Mouse (Mus musculus) heart, adult 11 months (tissue): Measurements from ENCODE around the gene Rnf130.
"Not testable (repeated sequence)": the region's sequence is repeated elsewhere in the genome, so short reads cannot be mapped to it uniquely, and the experiment has no call there.

Experiments
- DNase-seq: peaks from one replicate; pipeline ENCODE4 v3.0.0; 2022

Gene Rnf130

DNA sequence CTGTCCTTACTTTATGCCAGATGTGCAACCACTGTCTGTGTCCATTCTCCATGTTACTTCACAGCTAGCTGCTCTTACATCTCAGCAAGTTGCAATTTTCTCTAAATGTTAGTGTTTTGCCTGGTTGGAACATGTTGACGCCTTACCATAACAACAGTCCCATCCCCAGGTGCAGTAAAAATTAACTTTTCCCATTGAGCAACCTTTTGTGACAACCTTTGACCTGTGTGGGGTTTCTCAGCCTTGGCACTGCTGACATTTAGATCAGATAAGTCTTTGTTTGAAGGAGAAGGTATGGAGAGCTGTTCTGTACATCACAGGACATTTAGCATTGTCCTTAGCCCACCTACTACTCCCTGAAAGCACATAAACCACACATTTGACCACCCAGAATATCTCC lies 64.7 kb downstream of the Rnf130 start:
- peak; percentile 18 for DNase-seq

- peak; percentile 76 for DNase-seq
Measured at GRCm38 (mm10) chr11:50090982-50091675, 66.0 kb downstream of the Rnf130 start.

DNA sequence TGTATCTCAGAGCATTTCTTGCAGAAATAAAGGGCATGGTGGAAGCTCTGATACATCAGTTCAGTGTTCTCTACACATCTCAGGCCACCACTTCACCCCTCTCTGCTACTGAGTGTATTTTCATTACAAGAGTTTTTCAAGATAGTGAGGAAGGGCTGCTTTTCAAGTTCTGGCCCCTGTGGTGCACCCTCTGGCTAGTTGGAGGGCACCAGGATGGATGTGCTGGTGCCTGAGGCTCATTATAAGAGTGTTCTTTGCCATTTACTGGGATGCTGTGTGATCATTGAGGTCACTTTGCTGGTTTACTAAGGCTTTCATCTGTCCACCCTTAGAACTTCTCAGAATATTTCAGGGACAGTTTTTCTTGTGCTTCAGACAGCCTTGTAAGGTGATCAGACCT lies 66.5 kb downstream of the Rnf130 start:
- DNase-seq: peak; percentile 66

DNA sequence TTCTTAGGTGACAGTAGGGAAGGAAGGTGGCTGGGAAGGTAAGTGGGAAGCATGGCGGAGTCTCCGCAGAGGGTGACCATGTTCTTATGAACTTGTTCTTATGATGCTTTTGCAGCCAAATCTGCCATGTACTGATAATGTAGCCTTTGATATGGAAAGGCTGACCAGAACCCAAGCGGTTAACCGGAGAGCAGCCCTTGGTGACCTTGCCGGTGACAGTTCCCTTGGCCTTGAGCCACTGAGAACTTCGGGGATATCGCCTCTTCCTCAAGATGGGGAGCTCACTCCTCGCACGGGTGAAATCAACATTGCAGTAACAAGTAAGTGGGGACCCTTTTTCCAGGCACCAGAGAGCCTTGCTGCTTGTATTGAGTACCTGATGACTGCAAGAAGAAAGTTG lies 70.5 kb downstream of the Rnf130 start:
- peak; percentile 66 for DNase-seq

GRCm38 (mm10) chr11:50097091-50097490 lies 71.9 kb downstream of the Rnf130 start:
- peak; percentile 69 for DNase-seq

DNA sequence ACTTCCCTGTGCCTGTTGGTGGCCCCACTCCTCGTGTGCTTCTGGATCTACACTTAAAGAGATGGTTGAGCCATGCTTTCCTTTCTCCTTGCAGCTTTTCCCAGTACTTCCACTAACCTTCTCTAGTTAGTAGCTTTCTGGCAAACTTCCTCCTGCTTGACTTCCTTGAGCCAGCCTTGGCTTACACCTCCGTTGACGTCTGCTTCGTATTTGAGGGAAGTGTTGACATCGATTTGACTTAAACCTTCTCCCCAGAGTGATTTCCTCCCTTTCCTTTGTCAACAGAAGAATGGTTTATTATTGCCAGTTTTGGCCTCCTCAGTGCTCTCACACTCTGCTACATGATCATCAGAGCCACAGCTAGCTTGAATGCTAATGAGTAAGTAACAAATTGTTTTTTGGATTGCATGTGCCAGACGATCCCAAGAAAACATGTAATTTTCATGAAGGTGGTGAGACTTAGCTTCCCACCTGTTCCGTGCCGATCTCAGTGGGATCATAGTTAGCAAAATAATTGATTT lies 73.9 kb downstream of the Rnf130 start:
- DNase-seq: peak; percentile 91

GRCm38 (mm10) chr11:50099692-50100091 lies 74.5 kb downstream of the Rnf130 start:
- peak; percentile 82 for DNase-seq

DNA sequence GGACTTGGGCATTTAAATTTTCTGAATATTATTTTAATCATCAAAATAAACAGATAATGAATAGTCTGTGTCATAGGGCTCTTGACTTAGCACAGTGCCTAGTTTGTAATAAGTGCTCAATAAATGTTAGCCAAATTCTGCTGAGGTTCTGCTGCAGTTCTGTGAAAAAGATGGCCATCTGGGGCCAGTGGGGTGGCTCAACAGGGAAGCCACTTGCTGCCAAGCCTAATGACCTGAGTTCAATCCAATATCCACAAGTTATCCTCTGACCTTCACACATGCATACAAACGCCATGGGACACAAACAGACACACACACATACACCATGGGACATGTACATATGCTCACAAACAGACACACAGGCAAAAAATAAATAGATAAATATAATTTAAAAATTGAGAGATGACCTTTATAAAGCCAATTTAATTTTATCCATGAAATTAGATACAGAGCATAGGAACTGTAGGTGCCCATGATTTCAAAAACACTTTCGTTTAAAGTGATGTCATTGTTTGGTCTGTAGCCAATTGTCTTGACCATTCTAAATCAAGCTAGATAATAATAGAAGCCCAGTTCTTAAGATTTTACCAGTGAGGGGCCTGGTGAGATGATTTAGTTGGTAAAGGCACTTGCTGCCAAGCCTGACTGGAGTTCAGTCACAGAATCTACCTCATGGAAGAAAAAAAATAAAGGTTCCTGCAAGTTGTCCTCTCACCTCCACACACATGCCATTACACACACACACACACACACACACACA lies 75.6 kb downstream of the Rnf130 start:
- DNase-seq: peak; percentile 51

DNA sequence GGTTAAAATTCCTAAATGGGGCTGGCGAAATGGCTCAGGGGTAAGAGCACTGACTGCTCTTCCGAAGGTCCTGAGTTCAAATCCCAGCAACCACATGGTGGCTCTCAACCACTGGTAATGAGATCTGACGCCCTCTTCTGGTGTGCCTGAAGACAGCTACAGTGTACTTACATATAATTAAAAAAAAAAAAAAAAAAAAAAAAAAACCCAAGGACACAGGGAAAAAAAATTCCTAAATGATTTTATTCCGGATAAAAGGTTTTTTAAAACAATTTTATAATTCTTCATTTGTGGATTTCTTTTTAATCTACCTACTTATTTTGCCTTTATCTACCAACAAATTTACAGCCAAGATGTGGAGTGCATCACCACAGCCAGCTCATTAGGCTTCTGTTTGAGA lies 76.8 kb downstream of the Rnf130 start:
- DNase-seq: not testable (repeated sequence)

DNA sequence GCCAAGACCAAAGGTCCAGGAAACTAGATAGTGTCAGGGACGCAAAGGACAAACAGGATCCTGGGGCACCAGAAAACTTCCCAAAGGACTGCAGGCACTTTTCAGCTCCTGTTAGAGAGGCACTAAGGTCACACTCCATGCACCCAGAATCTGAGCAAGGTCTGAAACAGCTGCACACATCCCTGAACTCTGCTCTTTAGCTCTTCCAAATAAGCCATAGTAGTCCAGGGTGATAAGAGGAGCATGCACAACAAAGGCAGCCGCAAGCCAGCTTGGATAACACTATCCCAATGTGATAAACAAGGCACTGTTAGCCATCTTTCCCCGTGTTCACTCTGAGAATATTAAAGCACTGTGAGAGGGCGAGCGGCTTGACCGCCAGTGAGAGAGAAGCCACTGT lies 78.9 kb downstream of the Rnf130 start:
- peak; percentile 70 for DNase-seq

DNA sequence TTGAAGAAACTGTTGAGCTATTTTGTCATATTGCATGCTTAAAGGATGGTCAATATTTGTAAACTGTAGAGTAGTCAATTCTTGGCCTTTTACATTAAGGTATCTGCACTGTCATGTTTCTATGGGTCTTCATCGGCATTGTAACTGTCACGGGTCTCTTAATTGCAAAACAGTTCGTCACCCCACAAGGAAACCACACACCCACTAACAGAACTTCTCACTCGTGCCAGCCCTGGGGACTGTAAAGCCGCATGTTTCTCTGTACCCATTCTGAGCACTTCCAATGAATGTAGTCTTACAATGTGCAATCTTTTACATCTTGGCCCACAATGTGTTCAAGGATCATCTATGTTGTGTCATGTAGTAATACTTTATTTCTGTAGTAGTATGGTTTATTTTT lies 80.1 kb downstream of the Rnf130 start:
- DNase-seq: peak; percentile 55

DNA sequence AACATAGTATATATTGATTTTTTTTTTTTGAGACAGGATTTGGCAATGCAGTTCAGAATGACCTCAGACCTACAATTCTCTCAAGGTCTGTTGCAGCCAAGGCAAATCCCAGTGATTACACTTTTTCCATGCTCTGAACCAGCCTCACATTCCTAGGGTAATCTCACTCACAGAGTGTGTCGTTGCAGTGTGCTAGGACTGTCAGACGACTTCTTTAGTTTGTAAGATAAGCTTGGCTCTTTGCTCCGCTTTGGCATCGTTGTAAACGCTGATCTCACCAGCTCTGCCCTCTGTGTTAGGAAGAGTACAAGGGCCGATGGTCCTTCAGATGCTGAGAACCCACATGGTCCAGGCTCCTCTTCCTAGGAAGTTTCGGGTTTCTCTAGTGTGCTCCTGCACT lies 80.9 kb downstream of the Rnf130 start:
- DNase-seq: no peak

- DNase-seq: peak; percentile 96
Measured at GRCm38 (mm10) chr11:50108823-50109244, 83.7 kb downstream of the Rnf130 start.

- peak; percentile 95 for DNase-seq
Measured at GRCm38 (mm10) chr11:50114329-50114728, 89.2 kb downstream of the Rnf130 start.

- no peak for DNase-seq
Measured at GRCm38 (mm10) chr11:50122631-50123081, 97.5 kb downstream of the Rnf130 start.

- DNase-seq: no peak
Measured at GRCm38 (mm10) chr11:50127781-50128180, 102.6 kb downstream of the Rnf130 start.

GRCm38 (mm10) chr11:50130811-50131766 lies 105.9 kb downstream of the Rnf130 start, which contains the start of gene Tbc1d9b:
TSS of gene Tbc1d9b (plus strand) at chr11:50131396.
- DNase-seq: peak; percentile 99

GRCm38 (mm10) chr11:50131801-50132201 lies 106.7 kb downstream of the Rnf130 start:
- DNase-seq: peak; percentile 92

DNA sequence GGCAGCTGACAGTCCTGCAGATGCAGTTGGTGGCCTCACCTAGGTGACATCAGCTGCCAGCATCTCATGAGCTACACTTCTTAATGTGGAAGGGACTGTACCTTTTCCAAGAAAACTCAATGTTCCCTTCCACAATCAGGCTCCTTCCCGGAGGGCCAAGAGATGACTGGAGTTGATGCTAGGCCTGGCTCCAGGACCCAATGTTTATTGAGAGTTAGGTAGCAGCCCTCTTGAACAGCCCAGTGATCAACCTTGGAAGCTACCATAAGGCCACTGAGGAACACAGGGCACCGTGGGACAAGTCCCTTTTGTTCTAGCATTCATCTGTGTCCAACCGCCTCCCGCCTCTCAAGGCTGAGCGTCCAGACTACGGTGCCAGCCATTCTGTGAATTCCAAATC lies 107.1 kb downstream of the Rnf130 start:
- no peak for DNase-seq

- peak; percentile 92 for DNase-seq
Measured at GRCm38 (mm10) chr11:50134136-50134859, 109.2 kb downstream of the Rnf130 start.

DNA sequence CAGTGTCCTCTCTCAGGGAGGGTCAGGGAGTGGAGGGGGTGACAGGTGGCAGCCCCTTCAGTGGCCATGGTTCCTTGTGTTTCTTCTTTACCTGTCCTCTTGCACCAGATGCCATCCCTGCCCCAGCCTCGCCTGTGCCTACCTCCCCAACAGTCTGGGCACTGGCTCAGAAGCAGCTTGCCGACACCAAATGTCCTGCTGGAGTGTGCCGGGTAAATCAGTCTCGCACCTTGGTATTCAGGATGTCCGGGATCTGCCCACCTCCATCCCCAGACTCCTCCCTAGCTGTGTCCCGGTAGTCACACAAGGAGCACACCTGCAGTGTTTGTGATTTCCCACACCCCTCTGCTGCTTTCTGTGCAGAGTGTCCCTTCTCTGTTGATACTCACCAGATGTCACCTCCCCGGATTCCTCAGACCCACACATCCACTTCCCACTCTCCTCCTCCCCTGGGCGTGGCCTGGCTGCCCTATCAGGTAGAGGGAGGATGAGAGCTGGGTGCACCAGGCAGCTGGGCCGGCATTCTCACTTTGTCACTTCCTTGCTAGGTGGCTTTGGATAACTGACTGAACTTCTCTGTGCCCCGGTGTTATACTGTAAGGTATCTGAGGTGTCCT lies 113.2 kb downstream of the Rnf130 start:
- peak; percentile 88 for DNase-seq

DNA sequence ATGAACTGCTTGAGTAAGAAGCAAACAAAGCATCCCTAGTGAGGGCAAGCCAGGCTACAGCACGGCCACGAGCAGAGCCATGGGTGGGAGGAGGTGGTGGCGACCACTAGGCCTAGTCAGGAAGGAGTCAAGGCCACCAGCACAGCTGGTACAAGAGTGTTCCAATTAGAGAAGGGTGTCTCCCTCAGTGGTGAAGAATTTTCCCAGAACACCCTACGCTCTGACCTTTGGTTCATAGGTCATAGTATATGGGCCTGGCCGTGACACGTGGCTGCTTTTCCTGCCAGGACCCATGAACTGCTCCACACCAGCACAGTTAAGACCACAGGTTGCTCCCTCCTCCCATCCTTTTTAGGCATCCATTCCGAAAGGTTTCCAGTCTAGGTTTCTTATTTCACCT lies 114.4 kb downstream of the Rnf130 start:
- no peak for DNase-seq
